Mouse (Mus musculus) CH12.LX (cell line): ENCODE measurements around the gene Smc4. TPM values are rescaled to one million over a fixed set of nuclear protein-coding genes. Genes with fewer than 3 reads are reported as not detected.
A peak's percentile ranks its signal among the peaks of the same experiment; 100 is the strongest.

ENCODE experiments used
- DNase-seq: peaks from one replicate; pipeline ENCODE4 v3.0.0-alpha.2; 2013; ENCODE audit errors: extremely low read depth
- H3K27ac ChIP-seq: 2 replicates; pipeline ENCODE4 v1.5.1; 2012; ENCODE audit warnings: low read depth, mild to moderate bottlenecking, control low read depth, moderate library complexity; ENCODE audit not compliant: insufficient read depth
- H3K27me3 ChIP-seq: replicated peaks from 2 replicates; pipeline ENCODE3; 2012; ENCODE audit warnings: inconsistent platforms
- H3K36me3 ChIP-seq, 2 experiments: replicated peaks in 1 of 2; 2 replicates each; pipeline versions ENCODE3 to v1.6.1; 2012; ENCODE audit warnings: inconsistent platforms in 1 of 2, low read length in 1 of 2, mild to moderate bottlenecking in 1 of 2, mixed read lengths in 1 of 2, moderate library complexity in 1 of 2; ENCODE audit not compliant: control insufficient read depth in 1 of 2, insufficient read depth in 1 of 2
- H3K4me1 ChIP-seq, 2 experiments: 2 replicates each; pipeline ENCODE4 v1.6.1; 2012; ENCODE audit warnings: inconsistent platforms in 1 of 2, moderate library complexity in 1 of 2; ENCODE audit not compliant: insufficient read depth in 2 of 2, control insufficient read depth in 1 of 2
- H3K4me2 ChIP-seq: 2 replicates; pipeline ENCODE4 v1.6.1; 2012; ENCODE audit warnings: low read depth, mild to moderate bottlenecking, control low read depth; ENCODE audit not compliant: poor library complexity, insufficient read depth, severe bottlenecking
- H3K4me3 ChIP-seq, 3 experiments: fragments of 150-350 bp in 1 of 3; sonication (generic) in 1 of 3; replicated peaks in 1 of 3; 2 replicates each; pipeline versions ENCODE3 to v1.5.1; 2011 to 2012; ENCODE audit warnings: low read depth in 2 of 3, low read length in 2 of 3, mild to moderate bottlenecking in 2 of 3, moderate library complexity in 2 of 3, control low read depth in 1 of 3, improper control_type of control experiment in 1 of 3, inconsistent platforms in 1 of 3, mixed read lengths in 1 of 3; ENCODE audit not compliant: poor library complexity in 1 of 3
- H3K79me2 ChIP-seq: replicated peaks from 2 replicates; pipeline ENCODE4 v1.6.1; 2012; ENCODE audit warnings: mild to moderate bottlenecking, moderate library complexity; ENCODE audit not compliant: control insufficient read depth, poor library complexity, insufficient read depth, severe bottlenecking; ENCODE audit errors: extremely low read depth
- H3K9ac ChIP-seq: 2 replicates; pipeline ENCODE4 v1.6.1; 2012; ENCODE audit warnings: low read depth, mild to moderate bottlenecking, control low read depth, moderate library complexity; ENCODE audit not compliant: insufficient read depth
- H3K9me3 ChIP-seq: replicated peaks from 2 replicates; pipeline ENCODE3; 2012; ENCODE audit warnings: low read length, inconsistent platforms, mixed read lengths
- CHD1 ChIP-seq: IDR thresholded peaks from 2 replicates; pipeline ENCODE4 v1.6.1; 2012; ENCODE audit warnings: low read depth, low read length, improper control_type of control experiment, inconsistent platforms
- CTCF ChIP-seq, 2 experiments: IDR thresholded peaks in 1 of 2; conservative IDR thresholded peaks in 1 of 2; 2 replicates each; pipeline ENCODE4 v1.5.1; 2011 to 2012; ENCODE audit warnings: low read depth in 2 of 2, low read length in 2 of 2, improper control_type of control experiment in 1 of 2, inconsistent platforms in 1 of 2, mild to moderate bottlenecking in 1 of 2, moderate library complexity in 1 of 2
- ELF1 ChIP-seq: IDR thresholded peaks from 2 replicates; pipeline ENCODE4 v1.6.1; 2014; ENCODE audit warnings: low read depth, mild to moderate bottlenecking, inconsistent platforms, low read length, improper control_type of control experiment
- MAX ChIP-seq: IDR thresholded peaks from 2 replicates; pipeline ENCODE4 v1.6.1; 2011; ENCODE audit warnings: low read length, improper control_type of control experiment
- MXI1 ChIP-seq: IDR thresholded peaks from 2 replicates; pipeline ENCODE4 v1.6.1; 2011; ENCODE audit warnings: mild to moderate bottlenecking, low read depth, low read length, improper control_type of control experiment
- PAX5 ChIP-seq: IDR thresholded peaks from 2 replicates; pipeline ENCODE4 v1.6.1; 2012; ENCODE audit warnings: low read length, inconsistent platforms, mixed read lengths
- USF1 ChIP-seq: IDR thresholded peaks from 2 replicates; pipeline ENCODE4 v1.6.1; 2014; ENCODE audit warnings: low read depth, mild to moderate bottlenecking, inconsistent platforms, low read length, improper control_type of control experiment
- ZKSCAN1 ChIP-seq: IDR thresholded peaks from 2 replicates; pipeline ENCODE4 v1.6.1; 2012; ENCODE audit warnings: low read depth, inconsistent platforms, low read length, improper control_type of control experiment, borderline replicate concordance
- dilution Hi-C: fragments of 300-500 bp; cut with MboI; formaldehyde crosslinking; loops from 2 replicates; pipeline ENCODE4 v1.14.3; 2020; ENCODE audit warnings: low sequenced_read_pairs; ENCODE audit not compliant: extremely low pct_unique_long_range_greater_than_20kb, extremely low pct_ligation_motif_present
- in situ Hi-C: fragments of 300-500 bp; cut with MboI; formaldehyde crosslinking; loops from 3 replicates; pipeline ENCODE4 v1.14.3; 2019; ENCODE audit warnings: low sequenced_read_pairs, low pct_ligation_motif_present, low pct_unique_long_range_greater_than_20kb, mixed read lengths
- polyA plus RNA-seq: library from polyadenylated mRNA; unstranded; fragments of >175 nt; gene quantifications from 2 replicates; pipeline ENCODE4 v1.2.1, GENCODE M21; 2012; ENCODE audit warnings: low read depth; ENCODE audit not compliant: insufficient read length
- total RNA-seq, 2 experiments: library from RNA; depleted of rRNA; stranded (reverse); fragments of 300-350 nt in 1 of 2; fragments of >200 nt in 1 of 2; gene quantifications; 2 replicates each; pipeline ENCODE4 v1.2.3; 2012 to 2014

Smc4 gene
- total and polyA plus RNA-seq, 3 experiments, result 57.2 to 140 (median 116) TPM

GRCm38 (mm10) chr3:69064005-69064404 lies 59.5 kb downstream of the Smc4 start:
- H3K4me3 ChIP-seq, result no peak overlapping the region
- peaks cover 0 to 16% of the 10 kb centered on the region in 2 experiments; a peak in 2 of 4 replicates for H3K4me1 ChIP-seq
- H3K79me2 ChIP-seq, result no peaks in the 10 kb centered on the region
- no peak overlapping the region for H3K9ac ChIP-seq
- no peaks in the 10 kb centered on the region for H3K27me3 ChIP-seq
- H3K27ac ChIP-seq, result no peak overlapping the region
- peak; percentile 48 for DNase-seq
- in situ Hi-C loops (no loop called here), dilution Hi-C loops (no loop called here)
- H3K36me3 ChIP-seq, result peaks cover 0 to 19% of the 10 kb centered on the region in 2 experiments
- no peak for TF ChIP-seq PAX5
- TF ChIP-seq ZKSCAN1, result no peak
- TF ChIP-seq MXI1, result no peak
- TF ChIP-seq CTCF (conservative IDR thresholded peaks at IDR 0.05 in 1 of 2, IDR thresholded peaks at IDR 0.05 in 1 of 2; ENCODE audit: low read depth in 2 of 2, low read length in 2 of 2), result no peak; a peak in 1 of 4 replicates
- TF ChIP-seq USF1, result no peak
- TF ChIP-seq MAX, result no peak
- TF ChIP-seq CHD1, result no peak
- no peak for TF ChIP-seq ELF1
- no peaks in the 10 kb centered on the region for H3K9me3 ChIP-seq
- no peak overlapping the region for H3K4me2 ChIP-seq

Other genes starting within 250 kb of the Smc4 start
- gene 1110032F04Rik, start 135.2 kb upstream of the Smc4 start, total RNA-seq (2012; rRNA removed), result 0.04 and 0.08 TPM in 2 replicates
- not detected in 2 replicates for gene 1110032F04Rik, start 135.2 kb upstream of the Smc4 start, total RNA-seq (2014; rRNA removed)
- not detected in 2 replicates for gene 1110032F04Rik, start 135.2 kb upstream of the Smc4 start, polyA plus RNA-seq
- 9.6 and 10.8 TPM in 2 replicates for gene Ift80, start 168 bp upstream of the Smc4 start, total RNA-seq (2012; rRNA removed)
- gene Ift80, start 168 bp upstream of the Smc4 start, total RNA-seq (2014; rRNA removed), result 13.8 and 15.8 TPM in 2 replicates
- gene Ift80, start 168 bp upstream of the Smc4 start, polyA plus RNA-seq, result 11.5 and 13.3 TPM in 2 replicates
- 7.4 and 8.6 TPM in 2 replicates for gene Trim59, start 40.0 kb downstream of the Smc4 start, total RNA-seq (2012; rRNA removed)
- 41.4 and 42.9 TPM in 2 replicates for gene Trim59, start 40.0 kb downstream of the Smc4 start, total RNA-seq (2014; rRNA removed)
- gene Trim59, start 40.0 kb downstream of the Smc4 start, polyA plus RNA-seq, result 28.5 and 29.1 TPM in 2 replicates
- gene Kpna4, start 122.4 kb downstream of the Smc4 start, total RNA-seq (2012; rRNA removed), result 16.9 and 23.9 TPM in 2 replicates
- 25.7 and 28.8 TPM in 2 replicates for gene Kpna4, start 122.4 kb downstream of the Smc4 start, total RNA-seq (2014; rRNA removed)
- 54.0 and 54.9 TPM in 2 replicates for gene Kpna4, start 122.4 kb downstream of the Smc4 start, polyA plus RNA-seq
- not detected in 2 replicates for gene Arl14, start 217.7 kb downstream of the Smc4 start, total RNA-seq (2012; rRNA removed)
- gene Arl14, start 217.7 kb downstream of the Smc4 start, total RNA-seq (2014; rRNA removed), result not detected in 2 replicates
- not detected in 2 replicates for gene Arl14, start 217.7 kb downstream of the Smc4 start, polyA plus RNA-seq